Mouse (Mus musculus): ENCODE results near the gene Dus2. TPM values are rescaled to one million over a fixed set of nuclear protein-coding genes. Genes with fewer than 3 reads are reported as not detected.

Dus2 gene
- total and polyA plus RNA-seq, 2 experiments from 2014 or later: 14.3 to 21.7 TPM

- H3K9ac ChIP-seq: no peak overlapping the region
- 89% methylated on average over 3 of the region's 3 CpGs for WGBS
- no peak for TF ChIP-seq CTCF (IDR thresholded peaks at IDR 0.05; ENCODE audit: low read depth)
- no peaks in the 10 kb centered on the region for H3K4me1 ChIP-seq (ENCODE audit: insufficient read depth)
- H3K36me3 ChIP-seq (ENCODE audit: insufficient read depth): peaks cover 20% of the 10 kb centered on the region
- no peaks in the 10 kb centered on the region for H3K27me3 ChIP-seq (ENCODE audit: insufficient read depth, low read length)
- H3K9me3 ChIP-seq (ENCODE audit: low read length): no peaks in the 10 kb centered on the region
- no peak overlapping the region for H3K4me3 ChIP-seq (ENCODE audit: low read depth, low read length)
- no peak for DNase-seq
- no peak overlapping the region for H3K4me2 ChIP-seq (ENCODE audit: low read depth)
- no peak overlapping the region for H3K27ac ChIP-seq (ENCODE audit: low read depth, low read length)
- no peak for ATAC-seq
Observed at GRCm38 (mm10) chr8:106044151-106044550, 53.0 kb downstream of the Dus2 start.

DNA sequence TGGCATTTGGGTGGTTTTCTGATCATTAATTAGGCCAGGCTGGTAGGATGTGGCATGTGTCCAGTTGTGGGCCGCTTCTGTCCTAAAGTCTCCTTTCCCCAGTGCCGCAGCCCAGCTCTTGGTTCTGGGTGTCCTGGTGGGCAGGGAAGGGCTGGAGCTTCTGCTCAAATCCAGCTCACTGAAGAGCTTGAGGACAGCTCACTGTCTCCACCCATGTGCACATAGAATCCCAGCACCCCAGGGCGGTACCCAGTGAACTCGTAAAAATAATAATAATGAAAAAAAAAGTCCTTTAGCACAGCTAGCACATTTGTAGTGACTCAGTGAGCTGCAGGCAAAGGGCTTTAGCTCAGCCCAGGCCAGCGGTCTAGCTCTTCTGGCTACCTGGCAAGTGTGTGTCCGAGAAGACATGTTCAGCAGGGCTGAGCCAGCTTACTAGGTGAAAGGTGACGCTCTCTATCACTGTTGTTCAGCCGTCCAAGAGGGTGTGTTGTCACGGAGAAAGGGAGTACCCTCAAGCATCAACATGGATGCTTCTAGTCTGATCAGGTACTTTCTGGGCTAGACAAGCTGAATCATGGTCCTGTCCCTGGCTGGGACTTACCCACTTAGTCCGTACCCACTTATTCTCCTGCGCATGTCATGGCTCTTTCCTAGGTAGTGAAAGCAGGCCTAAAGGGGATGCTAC lies 55.9 kb downstream of the Dus2 start:
- Histone ChIP-seq H3K4me3 (ENCODE audit: low read depth, low read length) (no peak overlapping the region), H3K27ac (ENCODE audit: low read depth, low read length) (no peak overlapping the region), H3K9ac (no peak overlapping the region), H3K36me3 (ENCODE audit: insufficient read depth) (peaks cover 23% of the 10 kb centered on the region), H3K9me3 (ENCODE audit: low read length) (no peaks in the 10 kb centered on the region), H3K4me1 (ENCODE audit: insufficient read depth) (no peaks in the 10 kb centered on the region), H3K4me2 (ENCODE audit: low read depth) (no peak overlapping the region), H3K27me3 (ENCODE audit: insufficient read depth, low read length) (no peaks in the 10 kb centered on the region)
- no peak for TF ChIP-seq CTCF (IDR thresholded peaks at IDR 0.05; ENCODE audit: low read depth)
- ATAC-seq: no peak
- no peak for DNase-seq
- WGBS: 92% methylated on average over 11 of the region's 11 CpGs

DNA sequence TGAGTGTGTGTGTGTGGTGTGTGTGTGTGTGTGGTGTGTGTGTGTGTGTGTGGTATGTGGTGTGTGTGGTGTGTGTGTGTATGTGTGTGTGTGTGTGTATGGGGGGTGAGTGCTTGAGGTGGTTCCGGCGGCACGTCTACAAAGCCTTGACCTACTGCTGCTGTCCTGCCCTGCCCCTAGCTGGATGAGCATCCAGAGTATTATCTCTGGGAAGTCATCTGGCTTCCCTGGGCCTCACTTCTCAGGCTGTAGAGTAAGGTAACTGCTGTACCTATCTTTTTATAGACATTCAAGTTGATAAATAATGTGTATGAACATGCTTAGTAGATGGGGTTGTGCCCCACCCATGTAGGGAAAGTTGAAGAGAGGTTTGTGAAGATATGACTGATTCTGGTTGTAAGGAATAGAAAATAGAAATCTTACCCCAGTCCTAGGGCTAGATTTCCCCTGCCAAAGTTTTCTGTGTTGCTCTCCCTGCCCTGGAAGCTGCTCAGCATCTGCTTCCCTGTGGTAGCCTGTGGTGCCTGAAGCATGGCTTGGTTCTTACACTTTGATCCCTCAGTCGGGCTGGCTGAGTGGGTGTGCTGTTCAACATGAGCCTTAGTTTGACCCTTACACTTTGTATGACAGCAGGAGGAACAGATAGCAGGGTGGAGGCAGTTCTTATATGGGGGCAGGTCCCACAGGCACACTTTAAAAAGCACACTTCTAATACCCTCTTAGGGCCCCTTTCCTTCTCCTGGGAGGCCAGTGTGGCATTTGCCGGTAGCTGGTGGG lies 56.9 kb downstream of the Dus2 start:
- no peak overlapping the region for H3K4me3 ChIP-seq (ENCODE audit: low read depth, low read length)
- H3K4me1 ChIP-seq (ENCODE audit: insufficient read depth): no peaks in the 10 kb centered on the region
- H3K36me3 ChIP-seq (ENCODE audit: insufficient read depth): peaks cover 33% of the 10 kb centered on the region
- no peak overlapping the region for H3K4me2 ChIP-seq (ENCODE audit: low read depth)
- DNase-seq: no peak
- H3K9me3 ChIP-seq (ENCODE audit: low read length): no peaks in the 10 kb centered on the region
- H3K9ac ChIP-seq: no peak overlapping the region
- 87% methylated on average over 5 of the region's 5 CpGs for WGBS
- H3K27me3 ChIP-seq (ENCODE audit: insufficient read depth, low read length): no peaks in the 10 kb centered on the region
- ATAC-seq: no peak
- TF ChIP-seq CTCF (IDR thresholded peaks at IDR 0.05; ENCODE audit: low read depth): no peak
- H3K27ac ChIP-seq (ENCODE audit: low read depth, low read length): no peak overlapping the region

DNA sequence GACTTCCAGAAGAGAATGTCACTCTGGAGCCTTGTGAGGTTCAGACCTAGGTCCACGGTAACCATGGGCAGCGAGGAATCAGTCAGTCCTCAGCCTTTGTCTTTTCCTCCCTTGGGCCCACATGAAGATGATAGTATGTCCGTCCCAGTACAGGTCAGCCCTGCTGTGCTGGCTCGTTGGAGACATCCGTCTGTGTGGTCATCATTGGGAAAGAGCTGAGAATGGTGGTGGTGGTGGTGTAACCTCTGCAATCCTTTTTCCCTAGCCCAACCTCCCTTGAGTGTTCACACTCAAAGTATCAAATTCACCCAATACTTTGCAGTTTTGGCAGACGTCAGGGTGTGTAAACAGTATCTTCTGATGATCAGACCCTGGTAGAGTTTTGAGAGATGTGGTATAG lies 58.7 kb downstream of the Dus2 start:
- ATAC-seq (no peak), DNase-seq (no peak)
- Histone ChIP-seq H3K9ac (no peak overlapping the region), H3K9me3 (ENCODE audit: low read length) (no peaks in the 10 kb centered on the region), H3K36me3 (ENCODE audit: insufficient read depth) (peaks cover 38% of the 10 kb centered on the region), H3K27ac (ENCODE audit: low read depth, low read length) (no peak overlapping the region), H3K4me1 (ENCODE audit: insufficient read depth) (no peaks in the 10 kb centered on the region), H3K27me3 (ENCODE audit: insufficient read depth, low read length) (no peaks in the 10 kb centered on the region), H3K4me2 (ENCODE audit: low read depth) (no peak overlapping the region), H3K4me3 (ENCODE audit: low read depth, low read length) (no peak overlapping the region)
- TF ChIP-seq CTCF (IDR thresholded peaks at IDR 0.05; ENCODE audit: low read depth): no peak
- WGBS: 90% methylated on average over 6 of the region's 6 CpGs

GRCm38 (mm10) chr8:106051068-106051467 lies 59.9 kb downstream of the Dus2 start:
- Histone ChIP-seq H3K36me3 (ENCODE audit: insufficient read depth) (peaks cover 31% of the 10 kb centered on the region), H3K9me3 (ENCODE audit: low read length) (no peaks in the 10 kb centered on the region), H3K9ac (no peak overlapping the region), H3K4me1 (ENCODE audit: insufficient read depth) (no peaks in the 10 kb centered on the region), H3K27me3 (ENCODE audit: insufficient read depth, low read length) (no peaks in the 10 kb centered on the region), H3K4me2 (ENCODE audit: low read depth) (no peak overlapping the region), H3K4me3 (ENCODE audit: low read depth, low read length) (no peak overlapping the region), H3K27ac (ENCODE audit: low read depth, low read length) (no peak overlapping the region)
- DNase-seq (no peak), ATAC-seq (no peak)
- no peak for TF ChIP-seq CTCF (IDR thresholded peaks at IDR 0.05; ENCODE audit: low read depth)
- 87% methylated on average over 3 of the region's 3 CpGs for WGBS

GRCm38 (mm10) chr8:106052510-106053089 lies 61.5 kb downstream of the Dus2 start:
- Histone ChIP-seq H3K4me1 (ENCODE audit: insufficient read depth) (no peaks in the 10 kb centered on the region), H3K9ac (no peak overlapping the region), H3K27me3 (ENCODE audit: insufficient read depth, low read length) (no peaks in the 10 kb centered on the region), H3K9me3 (ENCODE audit: low read length) (no peaks in the 10 kb centered on the region), H3K36me3 (ENCODE audit: insufficient read depth) (peaks cover 31% of the 10 kb centered on the region), H3K4me3 (ENCODE audit: low read depth, low read length) (no peak overlapping the region), H3K27ac (ENCODE audit: low read depth, low read length) (no peak overlapping the region), H3K4me2 (ENCODE audit: low read depth) (no peak overlapping the region)
- no peak for TF ChIP-seq CTCF (IDR thresholded peaks at IDR 0.05; ENCODE audit: low read depth)
- ATAC-seq (no peak), DNase-seq (no peak)
- WGBS: 92% methylated on average over 9 of the region's 9 CpGs

Measured in forebrain, postnatal 0 days (tissue).